Mouse (Mus musculus): ENCODE measurements at regions not wholly inside any gene's neighbourhood (a gene's known extent, or its start where the extent isn't known, plus 50 kb on each side); places are given as distances from the start of the nearest gene placed in this dataset.

DNA sequence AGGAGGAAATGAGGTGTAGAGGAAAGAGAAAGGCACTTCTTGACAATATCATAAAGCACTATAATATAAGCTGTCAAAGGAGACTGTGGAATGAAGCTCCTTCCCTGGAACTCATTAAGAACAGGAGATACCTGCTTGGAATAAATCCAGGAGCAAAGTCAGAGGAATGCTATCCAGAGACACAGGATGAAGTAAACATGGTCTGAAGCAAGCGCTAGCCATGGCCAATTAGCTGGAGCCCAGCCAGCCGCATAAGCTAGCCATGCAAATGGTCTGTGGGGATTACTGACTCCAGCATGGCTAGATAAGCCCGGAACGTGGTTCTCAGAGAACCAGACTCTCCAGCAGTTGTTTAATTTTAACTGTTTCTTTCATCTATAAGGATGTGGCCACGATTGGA lies 54.9 kb upstream of the Gpc3 start:
- peak; percentile 5 to 9 for DNase-seq

DNA sequence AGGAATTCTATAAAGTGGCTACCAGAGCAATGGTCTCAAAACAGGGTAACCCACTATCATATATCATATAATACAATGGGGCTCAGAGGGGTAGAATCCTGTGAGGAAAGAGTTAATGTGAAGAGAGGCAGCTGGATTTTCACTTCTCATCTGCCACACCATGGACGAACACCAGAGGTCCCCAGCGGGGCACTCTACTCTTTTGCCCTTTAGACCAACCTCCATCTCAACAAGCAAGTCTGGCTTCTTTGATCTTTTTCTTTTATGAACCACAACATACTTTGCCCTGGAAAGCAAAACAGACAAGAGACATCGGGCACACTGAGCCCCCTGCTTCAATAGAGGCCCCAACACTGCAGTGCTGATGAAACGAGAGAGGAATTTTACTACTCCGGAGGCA lies 65.3 kb upstream of the Gpc3 start:
- DNase-seq: peak in 1 of 2 experiments; percentile 8

DNA sequence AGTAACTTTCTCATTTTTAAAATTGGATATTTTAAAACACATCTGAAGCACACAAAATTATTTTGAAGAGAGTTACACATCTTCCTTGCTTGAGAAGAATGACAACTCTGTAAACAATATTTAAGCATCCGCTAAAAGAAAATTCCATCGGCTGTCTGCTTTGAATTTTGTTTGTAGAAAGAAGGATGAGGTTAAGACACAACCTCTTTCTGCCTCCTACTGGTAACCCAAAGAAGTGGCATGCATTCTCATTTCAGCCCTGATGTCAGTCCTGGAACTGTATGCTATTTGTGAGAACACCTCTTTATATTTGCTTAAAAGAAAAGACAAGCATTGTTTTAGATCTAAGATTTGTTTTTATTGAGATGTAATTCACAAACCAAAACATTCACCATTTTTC lies 80.6 kb upstream of the Gpc3 start:
- DNase-seq: no peak

DNA sequence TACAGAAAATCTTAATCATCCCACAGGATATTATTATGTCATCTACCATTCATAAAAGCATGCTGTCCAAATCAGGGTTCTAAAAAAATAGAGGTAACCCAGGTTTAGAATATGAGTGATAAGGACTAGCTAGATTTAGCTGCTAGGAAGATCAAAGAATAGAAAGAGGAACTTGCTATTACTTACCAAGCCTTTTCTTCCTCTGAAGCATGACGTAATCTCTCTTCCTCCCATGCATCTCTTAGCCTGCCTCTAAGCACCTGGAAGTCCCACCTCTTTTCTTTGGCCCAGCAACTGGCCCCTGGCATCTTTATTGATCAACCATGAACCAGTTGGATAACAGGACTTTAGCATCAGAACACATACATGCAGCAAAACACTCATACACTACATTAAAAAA lies 85.9 kb upstream of the Gpc3 start:
- no peak for DNase-seq

DNA sequence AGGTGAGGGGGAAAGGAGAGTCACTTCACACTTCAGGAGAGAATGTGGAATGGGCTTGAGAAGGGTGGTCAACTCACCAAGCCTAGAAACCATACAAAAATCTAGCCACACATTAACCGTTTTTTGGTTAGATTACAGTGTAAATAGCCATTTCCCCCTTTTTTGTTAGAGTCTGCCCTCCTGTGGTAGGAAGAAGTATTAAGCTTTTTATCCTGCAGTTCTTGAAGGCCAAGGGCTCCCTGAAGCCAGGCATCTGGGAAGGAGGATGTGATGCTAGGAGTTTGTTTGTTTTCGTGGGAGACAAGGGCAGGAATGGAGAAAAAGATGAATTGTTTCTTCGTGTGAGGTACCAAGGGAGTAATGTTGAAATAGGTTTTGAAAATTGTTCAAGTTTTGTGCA lies 73.5 kb upstream of the Ccdc160 start:
- peak in 1 of 2 experiments; percentile 8 for DNase-seq

DNA sequence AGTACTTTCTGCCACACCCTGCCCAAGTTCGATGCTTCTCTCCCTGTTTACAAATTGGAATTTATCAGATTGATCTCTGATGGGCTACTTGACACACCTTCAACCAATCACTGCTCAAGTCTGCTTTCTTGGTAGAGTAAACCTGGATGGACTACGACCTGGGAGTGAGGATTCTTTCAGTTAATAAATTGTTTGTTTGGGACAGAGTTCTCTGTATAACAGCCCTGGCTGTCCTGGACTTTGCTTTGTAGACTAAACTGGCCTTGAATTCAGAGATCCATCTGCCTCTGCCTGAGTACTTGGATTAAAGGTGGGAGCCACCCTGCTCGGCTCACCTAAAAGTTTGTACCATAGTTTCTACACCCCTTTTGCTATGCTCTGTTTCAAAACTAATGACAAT lies 52.9 kb upstream of the Ccdc160 start:
- no peak for DNase-seq

All from heart, adult 18-20 months (tissue).